Mouse (Mus musculus): ENCODE data around the gene Gm5475.

Gm5475 gene

GRCm38 (mm10) chr15:100448572-100448971, 26.6 kb downstream of the Gm5475 start:
- no peak for DNase-seq (ENCODE audit: inconsistent ontology term)

- no peak for DNase-seq (ENCODE audit: inconsistent ontology term)
Observed at GRCm38 (mm10) chr15:100449495-100449894, 27.5 kb downstream of the Gm5475 start.

DNA sequence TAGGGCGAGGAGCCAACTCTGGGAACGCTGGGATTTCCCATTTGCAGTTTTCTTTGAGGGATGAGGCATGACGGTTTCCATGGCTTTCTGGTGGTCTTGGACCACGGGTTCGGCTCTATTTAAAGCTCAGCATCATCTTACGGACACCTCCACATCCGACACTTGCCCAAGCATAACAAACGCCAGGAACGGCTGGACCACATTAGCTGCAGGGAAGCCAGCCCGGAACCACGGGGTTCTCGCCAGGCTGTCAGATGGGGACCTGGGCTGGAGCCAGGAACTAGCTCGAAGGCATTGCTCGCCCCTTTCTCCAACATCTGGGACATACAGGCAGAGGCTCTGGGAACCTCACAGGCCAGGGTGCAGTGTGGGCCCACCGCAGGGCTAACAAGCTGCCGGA, 29.3 kb downstream of the Gm5475 start:
- peak; percentile 26 for DNase-seq (ENCODE audit: inconsistent ontology term)

GRCm38 (mm10) chr15:100452486-100452885, 30.5 kb downstream of the Gm5475 start:
- no peak for DNase-seq (ENCODE audit: inconsistent ontology term)

DNA sequence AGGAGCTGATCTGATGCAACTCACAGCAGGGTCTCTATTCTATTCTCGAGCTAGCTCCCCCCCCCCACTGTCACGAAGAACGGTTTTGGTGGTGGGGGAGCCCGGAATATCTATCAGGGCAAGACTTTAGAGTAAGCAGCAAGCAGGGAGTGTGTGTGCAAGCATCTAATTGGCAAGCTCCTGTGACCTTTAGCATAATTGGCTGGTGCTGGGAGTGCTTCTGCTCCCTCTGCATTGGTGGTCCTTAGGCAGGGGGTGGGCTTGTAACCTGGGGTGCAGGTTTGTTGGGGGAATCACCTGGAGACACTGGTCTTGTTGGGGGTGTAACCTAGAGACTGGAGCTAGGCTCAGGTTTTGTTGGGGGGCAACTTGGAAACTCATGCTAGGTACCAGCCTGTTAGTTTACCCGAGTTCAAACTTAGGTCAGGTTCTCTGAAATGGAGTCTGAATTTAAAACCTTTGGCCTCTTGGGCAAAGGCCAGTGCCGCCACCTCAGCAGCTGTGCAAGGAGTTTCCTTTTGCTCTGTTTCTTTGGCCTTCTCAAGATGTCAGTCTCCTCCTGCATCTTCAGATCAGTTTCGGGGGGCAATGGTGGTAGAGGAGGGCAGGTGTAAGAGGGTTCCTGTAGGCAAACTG, 34.5 kb downstream of the Gm5475 start:
- DNase-seq (ENCODE audit: inconsistent ontology term), result no peak

- peak; percentile 63 for DNase-seq (ENCODE audit: inconsistent ontology term)
Observed at GRCm38 (mm10) chr15:100457340-100457739, 35.4 kb downstream of the Gm5475 start.

DNA sequence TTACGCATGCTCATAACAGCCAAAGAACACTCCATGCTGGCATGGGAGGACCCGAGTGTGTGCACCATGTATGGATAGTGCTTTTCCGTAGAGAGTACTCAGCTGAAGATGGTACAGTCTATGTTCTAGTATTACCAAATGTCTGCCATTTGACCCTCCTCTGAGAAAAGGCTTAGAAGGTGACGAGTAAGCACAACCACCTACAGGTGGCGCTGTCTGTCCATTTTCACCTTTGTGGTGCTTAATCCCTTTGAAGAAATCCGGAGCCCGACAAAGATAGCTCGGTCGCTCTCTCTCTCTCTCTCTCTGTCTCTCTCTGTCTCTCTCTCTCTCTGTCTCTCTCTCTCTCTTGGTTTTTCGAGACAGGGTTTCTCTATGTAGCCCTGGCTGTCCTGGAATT, 36.1 kb downstream of the Gm5475 start:
- peak; percentile 46 for DNase-seq (ENCODE audit: inconsistent ontology term)

DNA sequence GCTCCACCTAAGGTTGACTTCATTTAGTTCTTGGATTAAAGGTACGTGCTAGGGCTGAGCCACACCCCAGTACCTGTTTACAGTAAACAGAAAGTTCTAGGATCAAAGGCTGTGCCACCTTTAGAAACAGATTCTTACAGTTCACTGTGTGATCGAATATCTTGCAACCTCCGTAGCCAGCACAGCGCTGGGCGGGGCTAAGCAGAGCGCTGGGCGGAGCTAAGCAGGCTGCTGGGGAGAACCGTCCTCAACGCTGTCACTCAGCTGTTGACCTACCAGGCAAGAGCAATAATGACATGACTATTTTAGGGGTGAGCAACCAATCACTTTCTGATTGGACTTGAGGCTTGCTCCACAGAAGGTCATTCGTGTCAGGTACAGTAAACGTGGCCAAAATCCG, 39.0 kb downstream of the Gm5475 start:
- no peak for DNase-seq (ENCODE audit: inconsistent ontology term)

DNA sequence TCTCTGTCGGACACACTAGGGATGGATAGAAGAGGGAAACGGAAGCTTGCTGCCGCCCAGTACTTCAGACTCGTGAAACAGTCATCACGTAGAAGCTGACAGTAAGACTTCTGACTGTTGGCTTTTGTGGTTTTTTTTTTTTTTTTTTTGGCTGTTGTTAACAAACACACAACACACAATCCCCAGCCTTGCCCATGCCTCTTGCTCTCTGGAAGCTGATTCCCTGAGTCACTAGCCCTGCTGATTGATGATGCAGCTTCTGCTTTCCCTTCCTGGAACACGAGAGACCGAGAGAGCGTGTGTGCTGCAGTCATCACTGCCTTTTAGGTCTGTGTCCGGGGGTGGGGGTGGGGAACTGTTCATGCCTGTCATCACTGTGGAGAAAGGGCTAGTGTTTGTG, 39.7 kb downstream of the Gm5475 start:
- peak; percentile 89 for DNase-seq (ENCODE audit: inconsistent ontology term)

GRCm38 (mm10) chr15:100462086-100462485, 40.1 kb downstream of the Gm5475 start:
- DNase-seq (ENCODE audit: inconsistent ontology term), result no peak

GRCm38 (mm10) chr15:100463712-100464111, 41.8 kb downstream of the Gm5475 start:
- peak; percentile 57 for DNase-seq (ENCODE audit: inconsistent ontology term)

DNA sequence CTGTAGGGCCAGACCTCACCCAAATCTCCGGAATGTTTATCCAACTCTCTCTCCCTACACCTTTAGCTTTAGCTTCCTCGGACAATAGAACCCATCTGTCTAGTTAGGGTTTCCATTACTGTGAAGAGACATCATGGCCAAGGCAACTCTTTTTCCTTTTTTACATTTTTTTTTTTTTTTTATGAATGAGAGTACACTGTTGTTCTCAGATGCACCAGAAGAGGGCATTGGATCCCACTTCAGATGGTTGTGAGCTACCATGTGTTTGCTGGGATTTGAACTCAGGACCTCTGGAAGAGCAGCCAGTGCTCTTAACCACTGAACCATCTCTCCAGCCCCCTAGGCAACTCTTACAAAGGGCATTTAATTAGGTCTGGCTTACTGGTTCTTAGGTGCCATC, 43.5 kb downstream of the Gm5475 start:
- DNase-seq (ENCODE audit: inconsistent ontology term), result no peak

DNA sequence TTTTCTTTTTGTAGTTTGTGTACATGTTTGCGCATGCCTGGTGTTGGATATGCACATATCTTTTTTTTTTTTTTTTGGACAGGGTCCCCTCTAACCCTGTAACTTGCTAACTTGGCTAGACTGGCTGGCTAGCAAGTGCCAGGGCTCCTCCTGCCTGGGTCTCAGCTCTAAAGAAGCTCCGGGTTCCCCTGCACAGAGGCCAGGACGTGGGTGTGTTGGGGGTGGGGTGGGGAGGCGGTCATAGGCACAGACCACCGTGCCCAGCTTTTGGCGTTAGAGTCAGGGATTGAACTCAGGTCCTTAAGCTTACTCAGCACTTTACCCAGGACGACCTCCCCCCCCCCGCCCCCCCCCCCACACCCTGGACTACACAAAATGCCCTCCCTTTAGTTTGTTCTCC, 45.8 kb downstream of the Gm5475 start:
- DNase-seq (ENCODE audit: inconsistent ontology term), result no peak

GRCm38 (mm10) chr15:100468295-100469188, 46.6 kb downstream of the Gm5475 start, which contains the start of gene Letmd1:
Gene Letmd1, plus strand, starts transcription at chr15:100469023.
- peak; percentile 92 for DNase-seq (ENCODE audit: inconsistent ontology term)

DNA sequence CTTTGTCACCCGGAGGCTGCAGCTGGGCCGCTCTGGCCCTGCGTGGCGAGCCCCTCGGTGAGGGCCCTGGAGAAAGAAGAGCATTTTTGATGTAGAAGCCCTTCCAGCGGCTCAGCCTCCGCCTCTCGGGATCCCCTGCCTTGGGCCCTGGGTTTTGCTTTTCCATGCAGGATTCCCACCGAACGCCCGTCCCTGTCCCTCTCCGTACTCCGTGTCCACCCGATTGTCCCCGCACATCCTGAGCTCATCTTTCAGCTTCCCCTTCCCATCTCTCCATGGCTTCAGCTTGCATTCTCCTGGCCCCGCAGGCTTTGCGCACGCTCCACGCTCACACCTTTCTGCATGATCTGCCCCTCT, 47.2 kb downstream of the Gm5475 start:
- DNase-seq (ENCODE audit: inconsistent ontology term), result no peak

DNA sequence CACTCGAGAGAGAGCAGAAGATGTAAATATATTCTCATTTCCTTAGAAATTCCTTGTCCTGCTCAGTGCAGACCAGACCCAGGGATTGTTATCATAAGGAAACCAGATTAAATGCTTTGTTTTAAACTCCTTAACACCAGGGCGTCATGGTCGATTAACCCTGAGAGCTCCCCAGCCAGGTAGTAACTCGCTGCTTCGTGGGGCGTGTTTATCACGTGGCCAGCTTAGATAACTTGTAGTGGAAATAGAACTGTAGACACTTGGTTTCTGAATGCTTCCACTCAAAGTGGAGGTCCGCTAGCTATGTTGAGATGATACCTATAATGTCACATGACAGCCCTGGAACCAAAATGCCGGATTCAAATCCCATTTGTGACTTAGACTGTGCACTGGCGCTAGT, 48.1 kb downstream of the Gm5475 start:
- no peak for DNase-seq (ENCODE audit: inconsistent ontology term)

GRCm38 (mm10) chr15:100473926-100474503, 52.1 kb downstream of the Gm5475 start:
- DNase-seq (ENCODE audit: inconsistent ontology term), result no peak
